Mouse (Mus musculus) effector memory CD4-positive, alpha-beta T cell, adult 5 months (primary cell): ENCODE measurements around the gene Map2k2. TPM values are rescaled to one million over a fixed set of nuclear protein-coding genes. Genes with fewer than 3 reads are reported as not detected.

Source experiments
- polyA plus RNA-seq: library from polyadenylated mRNA; unstranded; fragments of 100-300 nt; shearing (Covaris generic); gene quantifications from one replicate; pipeline ENCODE4 v1.2.1, GENCODE M21; 2017

The Map2k2 gene
- 147 TPM for polyA plus RNA-seq

GRCm38 (mm10) chr10:81105565-81106112 lies at the start of gene Map2k2:
Map2k2 (plus strand) TSS chr10:81105915.

GRCm38 (mm10) chr10:81059603-81060543 lies 45.8 kb upstream of the Map2k2 start, which contains the start of gene Sgta:
Sgta (minus strand) TSS chr10:81060181.

GRCm38 (mm10) chr10:81069836-81070235 lies 35.9 kb upstream of the Map2k2 start, which contains the start of gene Thop1:
Thop1 (plus strand) TSS chr10:81070035.

GRCm38 (mm10) chr10:81134966-81135681 lies 29.4 kb downstream of the Map2k2 start, which contains the start of gene Zbtb7a:
Zbtb7a (plus strand) TSS chr10:81135220.

GRCm38 (mm10) chr10:81167200-81168086 lies 61.7 kb downstream of the Map2k2 start, which contains the start of gene Pias4:
Pias4 (minus strand) TSS chr10:81167923.

GRCm38 (mm10) chr10:81176466-81177271 lies 71.0 kb downstream of the Map2k2 start, which contains the start of gene Eef2:
Eef2 (plus strand) TSS chr10:81176631.

GRCm38 (mm10) chr10:81182336-81183333 lies 76.9 kb downstream of the Map2k2 start, which contains the start of gene Dapk3:
Dapk3 (plus strand) TSS chr10:81183005.

Other genes starting within 250 kb of the Map2k2 start
- gene Tmprss9, start 234.1 kb upstream of the Map2k2 start, polyA plus RNA-seq, result not detected
- gene Timm13, start 204.9 kb upstream of the Map2k2 start, polyA plus RNA-seq, result 133 TPM
- 12.7 TPM for gene Lmnb2, start 187.7 kb upstream of the Map2k2 start, polyA plus RNA-seq
- 590 TPM for gene Gadd45b, start 175.8 kb upstream of the Map2k2 start, polyA plus RNA-seq
- 0.67 TPM for gene Gng7, start 91.0 kb upstream of the Map2k2 start, polyA plus RNA-seq
- gene Diras1, start 80.3 kb upstream of the Map2k2 start, polyA plus RNA-seq, result not detected
- 9.4 TPM for gene Slc39a3, start 68.5 kb upstream of the Map2k2 start, polyA plus RNA-seq
- gene Sgta, start 45.7 kb upstream of the Map2k2 start, polyA plus RNA-seq, result 64.8 TPM
- 6.2 TPM for gene Thop1, start 35.9 kb upstream of the Map2k2 start, polyA plus RNA-seq
- not detected for gene Creb3l3, start 7.0 kb upstream of the Map2k2 start, polyA plus RNA-seq
- gene Zbtb7a, start 29.3 kb downstream of the Map2k2 start, polyA plus RNA-seq, result 74.9 TPM
- gene Pias4, start 62.0 kb downstream of the Map2k2 start, polyA plus RNA-seq, result 39.4 TPM
- 872 TPM for gene Eef2, start 70.7 kb downstream of the Map2k2 start, polyA plus RNA-seq
- gene Dapk3, start 77.1 kb downstream of the Map2k2 start, polyA plus RNA-seq, result 90.2 TPM
- gene 4930442H23Rik, start 77.9 kb downstream of the Map2k2 start, polyA plus RNA-seq, result 0.70 TPM
- gene Nmrk2, start 96.1 kb downstream of the Map2k2 start, polyA plus RNA-seq, result 0.21 TPM
- gene Atcay, start 124.9 kb downstream of the Map2k2 start, polyA plus RNA-seq, result 5.9 TPM
- 5.5 TPM for gene Zfr2, start 127.2 kb downstream of the Map2k2 start, polyA plus RNA-seq
- 59.6 TPM for gene Matk, start 147.0 kb downstream of the Map2k2 start, polyA plus RNA-seq
- gene Mrpl54, start 161.0 kb downstream of the Map2k2 start, polyA plus RNA-seq, result 146 TPM
- gene Apba3, start 161.0 kb downstream of the Map2k2 start, polyA plus RNA-seq, result 40.4 TPM
- 10.0 TPM for gene Tjp3, start 185.7 kb downstream of the Map2k2 start, polyA plus RNA-seq
- gene Pip5k1c, start 187.0 kb downstream of the Map2k2 start, polyA plus RNA-seq, result 81.0 TPM
- 42.4 TPM for gene Cactin, start 215.2 kb downstream of the Map2k2 start, polyA plus RNA-seq
- gene Tbxa2r, start 222.8 kb downstream of the Map2k2 start, polyA plus RNA-seq, result 14.6 TPM
- not detected for gene Gipc3, start 237.4 kb downstream of the Map2k2 start, polyA plus RNA-seq
- 27.3 TPM for gene Hmg20b, start 244.6 kb downstream of the Map2k2 start, polyA plus RNA-seq